Mouse (Mus musculus): ENCODE measurements around the gene Armc5.
A peak's percentile ranks its signal among the peaks of the same experiment; 100 is the strongest.

Armc5 gene

GRCm38 (mm10) chr7:128236856-128237592 lies at the start of gene Armc5:
Armc5 (plus strand) TSS chr7:128237342.
- peak; percentile 85 to 88 for DNase-seq (ENCODE audit: low spot score in 2 of 2)

- DNase-seq (ENCODE audit: low spot score in 2 of 2) = no peak
Observed at GRCm38 (mm10) chr7:128201607-128202006, 35.5 kb upstream of the Armc5 start.

- no peak for DNase-seq (ENCODE audit: low spot score in 2 of 2)
Observed at GRCm38 (mm10) chr7:128203071-128203470, 34.1 kb upstream of the Armc5 start.

- DNase-seq (ENCODE audit: low spot score in 2 of 2) = no peak
Observed at GRCm38 (mm10) chr7:128204179-128204578, 33.0 kb upstream of the Armc5 start.

- DNase-seq (ENCODE audit: low spot score in 2 of 2) = no peak
Observed at GRCm38 (mm10) chr7:128205695-128206094, 31.4 kb upstream of the Armc5 start.

- DNase-seq (ENCODE audit: low spot score in 2 of 2) = peak; percentile 74 to 76
Observed at GRCm38 (mm10) chr7:128206152-128206551, 31.0 kb upstream of the Armc5 start, which contains the start of gene Cox6a2. Cox6a2 (minus strand) TSS chr7:128206387.

- peak in 1 of 2 experiments; percentile 43 for DNase-seq (ENCODE audit: low spot score in 2 of 2)
Observed at GRCm38 (mm10) chr7:128208187-128208586, 29.0 kb upstream of the Armc5 start.

GRCm38 (mm10) chr7:128209826-128210225 lies 27.3 kb upstream of the Armc5 start:
- no peak for DNase-seq (ENCODE audit: low spot score in 2 of 2)

GRCm38 (mm10) chr7:128219952-128220351 lies 17.2 kb upstream of the Armc5 start:
- DNase-seq (ENCODE audit: low spot score in 2 of 2) = no peak

GRCm38 (mm10) chr7:128220936-128221335 lies 16.2 kb upstream of the Armc5 start:
- DNase-seq (ENCODE audit: low spot score in 2 of 2) = peak in 1 of 2 experiments; percentile 38

- no peak for DNase-seq (ENCODE audit: low spot score in 2 of 2)
Observed at GRCm38 (mm10) chr7:128231741-128232140, 5.4 kb upstream of the Armc5 start.

- DNase-seq (ENCODE audit: low spot score in 2 of 2) = no peak
Observed at GRCm38 (mm10) chr7:128234796-128235195, 2.3 kb upstream of the Armc5 start.

- no peak for DNase-seq (ENCODE audit: low spot score in 2 of 2)
Observed at GRCm38 (mm10) chr7:128235481-128235880, 1.7 kb upstream of the Armc5 start.

- DNase-seq (ENCODE audit: low spot score in 2 of 2) = no peak
Observed at GRCm38 (mm10) chr7:128236426-128236825, 716 bp upstream of the Armc5 start.

- DNase-seq (ENCODE audit: low spot score in 2 of 2) = no peak
Observed at GRCm38 (mm10) chr7:128237593-128237926, 418 bp downstream of the Armc5 start.

- DNase-seq (ENCODE audit: low spot score in 2 of 2) = peak; percentile 98 to 99
Observed at GRCm38 (mm10) chr7:128237927-128238778, 1.0 kb downstream of the Armc5 start, which contains the start of gene 9130023H24Rik. 9130023H24Rik (minus strand) TSS chr7:128238031.

GRCm38 (mm10) chr7:128238991-128239390 lies 1.8 kb downstream of the Armc5 start:
- DNase-seq (ENCODE audit: low spot score in 2 of 2) = no peak

- DNase-seq (ENCODE audit: low spot score in 2 of 2) = no peak
Observed at GRCm38 (mm10) chr7:128240131-128240784, 3.1 kb downstream of the Armc5 start.

- DNase-seq (ENCODE audit: low spot score in 2 of 2) = no peak
Observed at GRCm38 (mm10) chr7:128242331-128242730, 5.2 kb downstream of the Armc5 start.

GRCm38 (mm10) chr7:128243921-128244320 lies 6.8 kb downstream of the Armc5 start:
- DNase-seq (ENCODE audit: low spot score in 2 of 2) = no peak

GRCm38 (mm10) chr7:128244410-128245025 lies 7.4 kb downstream of the Armc5 start:
- DNase-seq (ENCODE audit: low spot score in 2 of 2) = no peak

- no peak for DNase-seq (ENCODE audit: low spot score in 2 of 2)
Observed at GRCm38 (mm10) chr7:128245547-128245946, 8.4 kb downstream of the Armc5 start.

All from heart, adult 9 months (tissue).